Mouse (Mus musculus) myocyte (in vitro differentiated cells): Measurements from ENCODE around the gene Mcm8. TPM values are rescaled to one million over a fixed set of nuclear protein-coding genes. Genes with fewer than 3 reads are reported as not detected.

Experiments used
- H3K27me3 ChIP-seq: one replicate; pipeline ENCODE4 v1.6.1; 2011; ENCODE audit not compliant: control insufficient read depth, insufficient read depth, insufficient read length
- H3K36me3 ChIP-seq: one replicate; pipeline ENCODE4 v1.6.1; 2011; ENCODE audit not compliant: control insufficient read depth, insufficient read depth
- H3K4me2 ChIP-seq: one replicate; pipeline ENCODE4 v1.6.1; 2011; ENCODE audit warnings: low read depth, control low read depth
- H3K4me3 ChIP-seq: one replicate; pipeline ENCODE4 v1.5.1; 2011; ENCODE audit warnings: mild to moderate bottlenecking, control low read depth, moderate library complexity
- H3K79me2 ChIP-seq: one replicate; pipeline ENCODE4 v1.6.1; 2011; ENCODE audit not compliant: control insufficient read depth, insufficient read depth
- H3ac ChIP-seq: one replicate; pipeline ENCODE4 v1.6.1; 2011; ENCODE audit not compliant: control insufficient read depth, insufficient read length
- CEBPB ChIP-seq: IDR thresholded peaks from 2 replicates; pipeline ENCODE4 v1.6.1; 2011; ENCODE audit warnings: mild to moderate bottlenecking, moderate library complexity; ENCODE audit not compliant: poor library complexity, insufficient read depth, severe bottlenecking
- E2F4 ChIP-seq: IDR thresholded peaks from one replicate; pipeline ENCODE4 v1.6.1; 2011; ENCODE audit warnings: mild to moderate bottlenecking, control low read depth, moderate library complexity; ENCODE audit not compliant: insufficient read depth
- MAX ChIP-seq: IDR thresholded peaks from one replicate; pipeline ENCODE4 v1.6.1; 2011; ENCODE audit warnings: low read depth, mild to moderate bottlenecking, control low read depth
- MYOD1 ChIP-seq, 3 experiments: IDR thresholded peaks; one replicate each; pipeline ENCODE4 v1.6.1; 2011; ENCODE audit warnings: control low read depth in 2 of 3, low read depth in 2 of 3, mild to moderate bottlenecking in 2 of 3, moderate library complexity in 1 of 3; ENCODE audit not compliant: insufficient read length in 2 of 3, control insufficient read depth in 1 of 3
- MYOG ChIP-seq, 3 experiments: IDR thresholded peaks; one replicate each; pipeline ENCODE4 v1.6.1; 2011; ENCODE audit warnings: control low read depth in 2 of 3, low read depth in 2 of 3, mild to moderate bottlenecking in 2 of 3; ENCODE audit not compliant: insufficient read length in 2 of 3, control insufficient read depth in 1 of 3, insufficient read depth in 1 of 3
- POLR2A ChIP-seq: IDR thresholded peaks from one replicate; pipeline ENCODE4 v1.6.1; 2011; ENCODE audit warnings: low read depth, mild to moderate bottlenecking, control low read depth, moderate library complexity; ENCODE audit not compliant: insufficient read length
- POLR2AphosphoS2 ChIP-seq: IDR thresholded peaks from one replicate; pipeline ENCODE4 v1.6.1; 2011; ENCODE audit warnings: low read depth, control low read depth; ENCODE audit not compliant: insufficient read length
- REST ChIP-seq: IDR thresholded peaks from one replicate; pipeline ENCODE4 v1.6.1; 2011; ENCODE audit warnings: mild to moderate bottlenecking, control low read depth, moderate library complexity; ENCODE audit not compliant: insufficient read depth, insufficient read length
- SRF ChIP-seq: IDR thresholded peaks from one replicate; pipeline ENCODE4 v1.6.1; 2011; ENCODE audit warnings: low read depth; ENCODE audit not compliant: control insufficient read depth, insufficient read length
- TCF12 ChIP-seq: IDR thresholded peaks from one replicate; pipeline ENCODE4 v1.6.1; 2011; ENCODE audit warnings: mild to moderate bottlenecking, control low read depth; ENCODE audit not compliant: poor library complexity, insufficient read depth, severe bottlenecking
- TCF3 ChIP-seq: IDR thresholded peaks from one replicate; pipeline ENCODE4 v1.6.1; 2011; ENCODE audit warnings: low read depth, control low read depth; ENCODE audit not compliant: insufficient read length
- USF1 ChIP-seq: IDR thresholded peaks from one replicate; pipeline ENCODE4 v1.6.1; 2011; ENCODE audit warnings: low read depth, mild to moderate bottlenecking, control low read depth, moderate library complexity
- polyA plus RNA-seq: library from polyadenylated mRNA; unstranded; fragments of >200 nt; fragmentation: generic; extraction: Trizol; gene quantifications from one replicate; pipeline ENCODE4 v1.2.1, GENCODE M21; 2012; ENCODE audit warnings: missing spikeins

Mcm8 gene
- polyA plus RNA-seq, 1 experiment, result 1.5 TPM

GRCm38 (mm10) chr2:132784039-132784438, 31.9 kb upstream of the Mcm8 start:
- H3K4me3 ChIP-seq, result no peak overlapping the region
- H3K27me3 ChIP-seq, result no peaks in the 10 kb centered on the region
- H3K36me3 ChIP-seq, result no peaks in the 10 kb centered on the region

DNA sequence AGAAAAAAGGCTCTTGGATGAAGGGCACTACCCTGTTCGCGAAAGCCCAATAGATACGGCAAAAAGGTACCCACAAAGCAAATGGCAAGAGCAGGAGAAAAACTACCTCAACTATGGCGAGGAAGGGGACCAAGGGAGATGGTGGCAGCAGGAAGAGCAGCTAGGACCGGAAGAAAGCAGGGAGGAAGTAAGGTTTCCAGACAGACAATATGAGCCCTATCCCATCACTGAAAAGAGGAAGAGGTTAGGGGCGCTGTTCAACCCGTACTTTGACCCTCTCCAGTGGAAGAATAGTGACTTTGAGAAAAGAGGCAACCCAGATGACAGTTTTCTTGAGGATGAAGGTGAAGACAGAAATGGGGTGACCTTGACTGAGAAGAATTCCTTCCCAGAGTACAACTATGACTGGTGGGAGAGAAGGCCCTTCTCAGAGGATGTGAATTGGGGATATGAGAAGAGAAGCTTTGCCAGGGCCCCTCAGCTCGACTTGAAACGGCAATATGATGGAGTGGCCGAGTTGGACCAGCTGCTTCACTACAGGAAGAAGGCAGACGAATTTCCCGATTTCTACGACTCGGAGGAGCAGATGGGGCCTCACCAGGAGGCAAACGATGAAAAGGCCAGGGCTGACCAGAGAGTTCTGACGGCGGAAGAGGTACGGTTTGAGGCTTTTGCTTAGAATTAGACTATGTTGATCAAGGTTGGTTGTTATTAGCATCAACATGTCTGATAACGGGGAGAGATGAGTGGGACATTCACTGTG, 22.3 kb upstream of the Mcm8 start:
- H3K79me2 ChIP-seq, result no peaks in the 10 kb centered on the region
- no peak overlapping the region for H3ac ChIP-seq
- no peak for TF ChIP-seq USF1
- peaks cover 15% of the 10 kb centered on the region for H3K27me3 ChIP-seq
- H3K4me3 ChIP-seq, result no peak overlapping the region
- H3K4me2 ChIP-seq, result no peak overlapping the region
- no peaks in the 10 kb centered on the region for H3K36me3 ChIP-seq

More at GRCm38 (mm10) chr2:132784039-132784438, 31.9 kb upstream of the Mcm8 start:
- H3K4me2 ChIP-seq, result no peak overlapping the region
- no peak overlapping the region for H3ac ChIP-seq
- TF ChIP-seq MAX (no peak), CEBPB (no peak), MYOD1 (IDR thresholded peaks at IDR 0.05; ENCODE audit: control insufficient read depth in 1 of 3, insufficient read length in 2 of 3, low read depth in 2 of 3) (no peak), MYOG (IDR thresholded peaks at IDR 0.05; ENCODE audit: control insufficient read depth in 1 of 3, insufficient read depth in 1 of 3, insufficient read length in 2 of 3, low read depth in 2 of 3) (no peak), SRF (no peak), POLR2AphosphoS2 (no peak), REST (no peak), USF1 (no peak), POLR2A (no peak), TCF12 (no peak), TCF3 (no peak), E2F4 (no peak)
- no peaks in the 10 kb centered on the region for H3K79me2 ChIP-seq

DNA sequence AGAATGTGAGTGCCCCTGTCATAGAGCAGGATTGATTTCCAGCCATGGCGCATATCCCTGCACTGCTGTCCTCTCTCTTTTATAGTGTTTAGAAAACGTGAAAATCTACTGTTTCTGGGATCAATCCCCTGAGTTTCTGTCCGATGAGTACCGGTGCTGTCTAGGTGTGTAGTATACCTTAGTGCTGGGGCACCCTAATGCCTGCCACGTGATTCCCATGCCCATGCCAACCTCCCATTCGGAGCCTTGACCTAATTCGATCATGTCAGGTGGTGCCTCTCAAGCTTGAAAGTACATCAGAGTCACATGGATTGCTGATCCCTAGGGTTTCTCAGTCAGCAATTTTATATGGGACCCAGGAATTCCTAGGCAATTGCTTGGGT, 21.7 kb upstream of the Mcm8 start:
- Histone ChIP-seq H3K4me3 (no peak overlapping the region), H3K79me2 (no peaks in the 10 kb centered on the region), H3K4me2 (no peak overlapping the region), H3ac (no peak overlapping the region), H3K27me3 (peaks cover 15% of the 10 kb centered on the region), H3K36me3 (no peaks in the 10 kb centered on the region)
- no peak for TF ChIP-seq TCF3
- TF ChIP-seq POLR2AphosphoS2, result no peak
- no peak for TF ChIP-seq E2F4
- no peak for TF ChIP-seq SRF
- no peak for TF ChIP-seq REST
- TF ChIP-seq TCF12, result no peak
- TF ChIP-seq MAX, result no peak
- no peak for TF ChIP-seq MYOG (IDR thresholded peaks at IDR 0.05; ENCODE audit: control insufficient read depth in 1 of 3, insufficient read depth in 1 of 3, insufficient read length in 2 of 3, low read depth in 2 of 3)
- no peak for TF ChIP-seq USF1
- no peak for TF ChIP-seq CEBPB
- no peak for TF ChIP-seq POLR2A
- no peak for TF ChIP-seq MYOD1 (IDR thresholded peaks at IDR 0.05; ENCODE audit: control insufficient read depth in 1 of 3, insufficient read length in 2 of 3, low read depth in 2 of 3)

GRCm38 (mm10) chr2:132802976-132803375, 13.0 kb upstream of the Mcm8 start:
- no peaks in the 10 kb centered on the region for H3K27me3 ChIP-seq
- H3K4me3 ChIP-seq, result no peak overlapping the region
- no peak overlapping the region for H3ac ChIP-seq
- no peaks in the 10 kb centered on the region for H3K79me2 ChIP-seq
- TF ChIP-seq USF1, result no peak
- no peak for TF ChIP-seq MYOG (IDR thresholded peaks at IDR 0.05; ENCODE audit: control insufficient read depth in 1 of 3, insufficient read depth in 1 of 3, insufficient read length in 2 of 3, low read depth in 2 of 3)
- no peak for TF ChIP-seq CEBPB
- no peak for TF ChIP-seq POLR2AphosphoS2
- TF ChIP-seq SRF, result no peak
- TF ChIP-seq E2F4, result no peak
- no peak for TF ChIP-seq TCF3
- no peak for TF ChIP-seq REST
- peaks cover 29% of the 10 kb centered on the region for H3K36me3 ChIP-seq
- H3K4me2 ChIP-seq, result no peak overlapping the region

- no peak overlapping the region for H3K4me2 ChIP-seq
- H3K27me3 ChIP-seq, result no peaks in the 10 kb centered on the region
- H3ac ChIP-seq, result no peak overlapping the region
- H3K36me3 ChIP-seq, result no peaks in the 10 kb centered on the region
- TF ChIP-seq POLR2AphosphoS2 (no peak), TCF12 (no peak), USF1 (no peak), MYOG (IDR thresholded peaks at IDR 0.05; ENCODE audit: control insufficient read depth in 1 of 3, insufficient read depth in 1 of 3, insufficient read length in 2 of 3, low read depth in 2 of 3) (no peak), MYOD1 (IDR thresholded peaks at IDR 0.05; ENCODE audit: control insufficient read depth in 1 of 3, insufficient read length in 2 of 3, low read depth in 2 of 3) (no peak), TCF3 (no peak), E2F4 (no peak), SRF (no peak), CEBPB (no peak), POLR2A (no peak), REST (no peak), MAX (no peak)
- no peak overlapping the region for H3K4me3 ChIP-seq
- H3K79me2 ChIP-seq, result no peaks in the 10 kb centered on the region
Observed at GRCm38 (mm10) chr2:132841071-132841470, 25.1 kb downstream of the Mcm8 start.
